Mouse (Mus musculus) kidney, adult 18-20 months (tissue): ENCODE results near the gene Psd4.

Experiments used
- DNase-seq: peaks from one replicate; pipeline ENCODE4 v3.0.0; 2021

Gene Psd4

GRCm38 (mm10) chr2:24440056-24440455 is 72.7 kb downstream of the Psd4 start:
- DNase-seq, result no peak

GRCm38 (mm10) chr2:24441899-24442298 is 74.5 kb downstream of the Psd4 start:
- DNase-seq, result no peak

GRCm38 (mm10) chr2:24442303-24442925 is 75.0 kb downstream of the Psd4 start:
- no peak for DNase-seq

GRCm38 (mm10) chr2:24443256-24443790 is 75.9 kb downstream of the Psd4 start:
- no peak for DNase-seq

- no peak for DNase-seq
Observed at GRCm38 (mm10) chr2:24449111-24449510, 81.7 kb downstream of the Psd4 start.

- peak; percentile 63 for DNase-seq
Observed at GRCm38 (mm10) chr2:24453206-24453605, 85.8 kb downstream of the Psd4 start.

- DNase-seq, result no peak
Observed at GRCm38 (mm10) chr2:24454429-24455011, 87.1 kb downstream of the Psd4 start.

GRCm38 (mm10) chr2:24455057-24455855 is 87.9 kb downstream of the Psd4 start:
- DNase-seq, result no peak

GRCm38 (mm10) chr2:24456841-24457240 is 89.5 kb downstream of the Psd4 start:
- DNase-seq, result no peak

GRCm38 (mm10) chr2:24460112-24460807 is 92.9 kb downstream of the Psd4 start:
- peak; percentile 68 for DNase-seq

GRCm38 (mm10) chr2:24460808-24461127 is 93.4 kb downstream of the Psd4 start:
- DNase-seq, result no peak
